Mouse (Mus musculus): Measurements from ENCODE around the gene Foxd1. TPM values are rescaled to one million over a fixed set of nuclear protein-coding genes. Genes with fewer than 3 reads are reported as not detected.

The Foxd1 gene
- polyA plus RNA-seq, 2 experiments from 2014 or later, result not detected

GRCm38 (mm10) chr13:98355559-98356111 is 1.6 kb downstream of the Foxd1 start:
- no peak for ATAC-seq

- ATAC-seq, result no peak
Measured at GRCm38 (mm10) chr13:98356176-98356972, 2.3 kb downstream of the Foxd1 start.

- ATAC-seq, result no peak
Measured at GRCm38 (mm10) chr13:98356973-98357425, 3.0 kb downstream of the Foxd1 start.

GRCm38 (mm10) chr13:98357433-98358423 is 3.7 kb downstream of the Foxd1 start:
- ATAC-seq, result no peak

- no peak for ATAC-seq
Measured at GRCm38 (mm10) chr13:98358424-98359181, 4.6 kb downstream of the Foxd1 start.

- no peak for ATAC-seq
Measured at GRCm38 (mm10) chr13:98359337-98359736, 5.3 kb downstream of the Foxd1 start.

GRCm38 (mm10) chr13:98360391-98360790 is 6.3 kb downstream of the Foxd1 start:
- ATAC-seq, result no peak

GRCm38 (mm10) chr13:98361161-98361560 is 7.1 kb downstream of the Foxd1 start:
- no peak for ATAC-seq

GRCm38 (mm10) chr13:98363046-98363445 is 9.0 kb downstream of the Foxd1 start:
- no peak for ATAC-seq

GRCm38 (mm10) chr13:98365081-98365480 is 11.0 kb downstream of the Foxd1 start:
- ATAC-seq, result no peak

GRCm38 (mm10) chr13:98365766-98366421 is 11.9 kb downstream of the Foxd1 start:
- ATAC-seq, result no peak

GRCm38 (mm10) chr13:98366469-98367275 is 12.6 kb downstream of the Foxd1 start:
- ATAC-seq, result no peak

GRCm38 (mm10) chr13:98367601-98368000 is 13.6 kb downstream of the Foxd1 start:
- ATAC-seq, result no peak

- no peak for ATAC-seq
Measured at GRCm38 (mm10) chr13:98369046-98369445, 15.0 kb downstream of the Foxd1 start.

GRCm38 (mm10) chr13:98374560-98374959 is 20.5 kb downstream of the Foxd1 start:
- ATAC-seq, result no peak

GRCm38 (mm10) chr13:98374979-98375378 is 20.9 kb downstream of the Foxd1 start:
- no peak for ATAC-seq

- ATAC-seq, result no peak
Measured at GRCm38 (mm10) chr13:98377746-98378145, 23.7 kb downstream of the Foxd1 start.

- ATAC-seq, result no peak
Measured at GRCm38 (mm10) chr13:98382751-98383150, 28.7 kb downstream of the Foxd1 start.

- no peak for ATAC-seq
Measured at GRCm38 (mm10) chr13:98383911-98384498, 30.0 kb downstream of the Foxd1 start.

GRCm38 (mm10) chr13:98385877-98386276 is 31.8 kb downstream of the Foxd1 start:
- ATAC-seq, result no peak
